Mouse (Mus musculus) urinary bladder, adult 2 months (tissue): ENCODE measurements around the gene Pla1a. TPM values are rescaled to one million over a fixed set of nuclear protein-coding genes. Genes with fewer than 3 reads are reported as not detected.

ENCODE experiments used
- DNase-seq: peaks from one replicate; pipeline ENCODE4 v3.0.0; 2022; ENCODE audit warnings: low spot score
- polyA plus RNA-seq: library from polyadenylated mRNA; depleted of rRNA; stranded (reverse); fragments of >200 nt; gene quantifications from 2 replicates; pipeline ENCODE4 v1.2.3, GENCODE M21; 2012

Gene Pla1a
- polyA plus RNA-seq, 1 experiment: 13.8 TPM

DNA sequence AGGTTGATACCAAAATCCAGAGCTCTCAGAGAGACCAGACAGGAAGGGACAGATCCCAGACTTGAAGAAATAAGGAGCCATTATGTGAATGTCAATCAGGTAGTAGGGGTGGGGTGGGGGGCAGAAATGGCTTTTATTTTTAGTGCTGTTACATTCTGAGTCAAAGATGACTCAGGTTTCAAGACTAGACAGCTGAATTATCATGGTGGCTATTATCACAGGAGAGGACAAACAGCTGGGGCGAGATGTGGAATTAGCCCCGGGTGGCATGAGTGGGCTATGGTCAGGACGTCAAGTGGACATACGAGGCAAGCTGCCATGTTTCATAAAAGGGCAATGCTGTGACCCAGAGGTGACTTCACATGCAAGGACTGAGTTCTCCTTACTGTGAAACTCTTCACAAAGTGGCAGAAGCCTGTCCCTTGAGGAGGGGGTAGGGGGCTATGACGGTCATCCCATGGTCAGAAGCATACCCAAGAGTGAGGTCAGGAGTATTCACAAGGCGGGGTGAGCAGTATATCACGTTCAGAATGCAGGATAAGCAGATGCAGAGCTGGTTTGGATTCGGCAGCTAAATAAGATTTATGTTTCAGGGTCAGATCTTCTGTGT is 43.6 kb downstream of the Pla1a start:
- DNase-seq: no peak

DNA sequence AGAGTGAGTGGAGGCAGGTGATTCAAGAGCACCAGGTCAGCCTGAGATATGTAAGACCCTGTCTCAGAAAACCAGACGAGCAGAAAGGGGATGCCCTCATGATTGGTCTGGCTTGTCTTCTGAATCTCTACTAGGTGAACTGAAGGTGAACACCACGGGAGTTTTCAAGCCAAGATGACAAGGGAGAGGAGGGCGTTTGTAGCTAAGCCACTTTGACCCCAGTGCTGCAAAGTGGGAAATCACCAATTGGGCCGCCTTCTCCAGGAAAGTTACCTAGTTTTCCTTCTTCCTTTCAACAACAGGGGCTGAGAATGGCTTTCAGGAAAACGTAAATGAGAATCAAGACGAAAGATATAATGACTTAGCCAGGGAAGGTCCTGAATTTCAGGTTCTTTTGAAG is 44.2 kb downstream of the Pla1a start:
- no peak for DNase-seq

GRCm38 (mm10) chr16:38387389-38387788 is 45.6 kb downstream of the Pla1a start:
- no peak for DNase-seq

- no peak for DNase-seq
Measured at GRCm38 (mm10) chr16:38385700-38386099, 47.2 kb downstream of the Pla1a start.

DNA sequence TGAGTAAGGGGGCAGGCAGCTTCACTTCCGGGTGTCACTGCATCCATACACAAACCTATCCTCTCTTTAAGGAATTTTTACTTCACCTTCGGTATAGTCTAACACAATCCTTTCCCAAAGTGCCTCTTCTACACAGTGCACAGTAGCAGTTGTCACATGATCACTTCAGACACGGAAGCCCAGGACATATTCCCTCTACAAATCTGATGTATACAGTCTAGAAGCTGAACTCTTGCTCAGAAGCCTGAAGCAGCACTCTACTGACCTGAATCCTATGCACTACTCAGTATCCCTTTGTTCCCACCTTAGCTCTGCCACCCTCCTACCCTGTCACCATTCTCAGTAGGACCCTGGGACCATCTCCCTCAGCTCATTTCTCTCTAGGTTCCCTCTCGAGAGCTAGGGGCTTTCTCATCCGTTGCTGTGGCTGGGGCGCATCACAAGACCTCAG is 47.7 kb downstream of the Pla1a start:
- DNase-seq: no peak

DNA sequence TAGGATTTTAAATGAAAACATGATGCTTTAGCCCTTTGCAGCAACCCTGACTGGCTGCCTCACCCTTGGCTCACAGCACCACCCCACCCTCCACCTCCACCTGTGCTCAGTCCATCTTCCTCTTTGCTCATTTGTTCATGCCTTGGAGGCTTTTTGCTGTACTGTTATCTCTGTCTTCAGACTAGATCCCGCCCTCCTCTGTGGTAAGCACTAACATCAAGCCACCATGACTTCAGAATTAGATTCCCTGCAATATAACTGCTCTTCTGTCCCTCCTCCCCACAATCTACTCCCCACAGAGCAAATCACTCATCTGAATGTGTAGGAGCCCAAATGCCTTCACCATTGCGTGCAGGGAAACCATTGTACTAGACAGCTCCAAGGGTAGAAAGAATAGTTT is 49.3 kb downstream of the Pla1a start:
- DNase-seq: no peak

- DNase-seq: no peak
Measured at GRCm38 (mm10) chr16:38379926-38380325, 53.0 kb downstream of the Pla1a start.

DNA sequence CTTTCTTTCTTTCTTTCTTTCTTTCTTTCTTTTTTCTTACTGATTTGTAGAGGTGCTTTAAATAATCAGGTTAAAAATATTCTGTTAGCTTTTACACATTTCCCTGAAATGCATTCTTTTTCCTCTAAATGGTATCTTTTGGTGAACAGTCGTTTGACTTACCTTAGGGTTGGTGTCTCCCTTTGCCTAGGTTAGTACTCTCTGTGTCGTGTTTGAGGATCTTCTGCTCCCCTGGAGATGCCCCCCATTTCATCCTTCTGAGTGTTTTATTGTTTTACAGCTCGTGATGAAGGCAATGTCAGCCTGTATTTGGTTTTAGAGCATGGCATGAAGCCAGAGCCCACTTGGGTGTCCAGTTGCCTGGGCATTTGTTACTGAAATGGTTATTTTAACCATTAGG is 53.5 kb downstream of the Pla1a start:
- no peak for DNase-seq

DNA sequence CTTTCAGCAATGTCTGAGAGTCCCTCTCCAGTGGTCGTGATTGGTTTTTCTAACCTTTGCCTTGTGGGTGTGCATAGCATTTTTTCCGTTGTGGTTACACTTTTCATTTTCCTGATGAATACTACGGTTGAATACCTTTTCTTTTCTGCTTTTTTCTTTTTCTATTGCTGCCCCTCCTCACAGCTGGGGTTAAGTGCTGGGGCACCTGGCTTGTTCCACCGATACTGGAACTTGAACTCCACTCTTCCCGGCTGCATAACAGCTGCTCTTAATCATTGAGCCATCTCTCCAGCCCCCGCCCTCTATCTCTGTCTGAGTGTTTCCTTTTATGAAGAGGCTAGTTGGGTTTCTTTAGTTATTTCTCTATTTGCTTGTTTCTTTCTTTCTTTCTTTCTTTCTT is 53.9 kb downstream of the Pla1a start:
- no peak for DNase-seq

GRCm38 (mm10) chr16:38378591-38378990 is 54.4 kb downstream of the Pla1a start:
- no peak for DNase-seq

GRCm38 (mm10) chr16:38377546-38377945 is 55.4 kb downstream of the Pla1a start:
- no peak for DNase-seq

DNA sequence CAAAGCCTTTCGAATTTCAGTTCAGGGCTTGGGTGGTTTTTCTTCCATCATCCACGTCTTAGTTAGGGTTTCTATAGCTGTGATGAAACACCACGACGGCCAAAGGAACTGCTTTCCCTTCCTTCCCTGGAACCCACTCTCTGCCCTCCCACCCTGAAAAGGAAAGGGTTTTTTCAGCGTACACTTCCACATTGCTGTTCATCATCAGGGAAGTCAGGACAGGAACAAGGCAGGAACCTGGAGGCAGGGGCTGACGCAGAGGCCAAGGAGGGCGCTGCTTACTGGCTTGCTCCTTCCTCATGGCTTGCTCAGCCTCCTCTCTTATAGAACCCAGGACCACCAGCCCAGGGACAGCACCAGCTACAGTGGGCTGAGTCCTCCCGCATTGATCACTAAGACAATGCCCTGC is 56.1 kb downstream of the Pla1a start:
- no peak for DNase-seq

- no peak for DNase-seq
Measured at GRCm38 (mm10) chr16:38376163-38376840, 56.6 kb downstream of the Pla1a start.

DNA sequence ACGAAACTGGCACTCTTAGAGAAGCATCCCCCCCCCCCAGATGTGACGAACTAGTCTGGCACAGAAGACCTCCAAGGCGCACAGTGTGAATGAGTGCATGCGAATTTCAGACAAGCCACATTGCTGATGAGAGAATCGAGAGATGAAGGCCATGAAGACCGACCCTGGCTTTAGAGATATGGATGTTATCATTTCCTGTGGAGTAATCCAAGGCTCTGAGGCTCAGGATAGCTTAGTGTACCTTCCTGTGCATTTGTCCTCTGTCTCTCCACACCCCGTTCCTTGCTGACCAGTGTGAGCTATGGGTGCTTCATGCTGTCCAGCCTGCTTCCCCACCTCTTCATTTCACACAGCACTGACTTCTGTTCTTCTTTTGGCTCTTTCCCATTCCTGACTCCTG is 57.8 kb downstream of the Pla1a start:
- no peak for DNase-seq

DNA sequence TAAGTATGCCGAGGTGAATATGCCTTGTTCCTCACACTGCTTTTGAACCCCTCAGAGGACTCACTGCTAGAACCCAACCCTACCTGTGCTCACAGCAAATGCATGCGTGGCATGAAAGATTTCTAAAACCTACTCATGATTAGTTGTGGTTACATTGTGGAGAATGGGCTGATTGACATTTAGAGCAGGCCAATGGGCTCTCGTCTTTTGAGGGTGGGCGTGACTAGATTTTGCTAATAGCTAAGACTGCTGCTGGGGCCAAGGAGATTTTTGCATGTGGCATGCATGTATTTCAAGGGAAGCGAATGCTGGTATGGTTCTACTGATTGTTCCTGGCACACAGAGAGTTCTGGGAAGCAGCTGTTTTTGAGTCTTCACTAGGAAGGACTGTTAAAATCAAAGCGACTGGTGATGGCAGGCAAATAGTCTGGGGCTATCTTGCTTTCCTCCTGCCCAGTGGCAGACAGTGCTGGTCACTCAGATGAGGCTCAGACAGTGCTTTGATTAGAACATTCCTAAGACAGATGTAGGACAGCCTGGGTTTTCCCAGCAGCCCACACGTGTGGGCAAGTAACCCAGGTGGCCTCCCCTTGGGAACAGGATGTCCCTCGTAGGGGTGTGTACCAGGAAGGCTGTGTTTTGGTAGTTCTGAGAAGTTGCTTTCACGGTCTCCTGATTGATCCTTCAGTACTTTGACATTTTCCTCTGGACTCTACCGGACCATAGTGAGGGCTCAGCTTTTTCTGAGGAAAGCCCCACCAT is 58.4 kb downstream of the Pla1a start:
- DNase-seq: no peak

- DNase-seq: no peak
Measured at GRCm38 (mm10) chr16:38373941-38374340, 59.0 kb downstream of the Pla1a start.

- DNase-seq: no peak
Measured at GRCm38 (mm10) chr16:38373439-38373838, 59.5 kb downstream of the Pla1a start.

GRCm38 (mm10) chr16:38372876-38373275 is 60.1 kb downstream of the Pla1a start:
- DNase-seq: no peak

- DNase-seq: no peak
Measured at GRCm38 (mm10) chr16:38371705-38372296, 61.1 kb downstream of the Pla1a start.

GRCm38 (mm10) chr16:38370633-38371374 is 62.1 kb downstream of the Pla1a start:
- DNase-seq: no peak

DNA sequence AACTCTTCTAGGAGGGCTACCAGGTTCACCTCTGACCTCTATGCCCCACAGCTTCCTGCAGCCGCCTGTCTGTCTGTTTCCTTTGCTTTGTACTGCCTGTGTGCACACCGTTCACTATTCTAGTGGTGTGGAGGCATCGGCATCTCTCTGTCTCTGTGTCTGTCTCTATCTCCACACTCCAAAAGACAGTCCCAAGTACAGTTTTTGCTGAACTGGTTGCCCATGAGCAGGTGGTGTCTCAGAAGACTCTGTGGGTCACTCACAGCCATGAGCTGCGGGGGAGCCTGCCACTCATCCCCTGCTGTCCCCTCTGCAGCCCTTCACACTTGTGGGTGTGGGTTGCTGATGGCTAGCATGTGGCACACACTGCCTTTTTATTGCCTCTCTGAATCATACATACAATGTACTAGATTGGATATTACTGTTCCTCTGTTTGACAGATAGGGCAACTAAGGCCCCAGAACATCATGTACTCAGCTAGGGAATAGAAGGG is 62.9 kb downstream of the Pla1a start:
- DNase-seq: no peak

GRCm38 (mm10) chr16:38369431-38369830 is 63.5 kb downstream of the Pla1a start:
- no peak for DNase-seq
